Mouse (Mus musculus) embryonic fibroblast, embryonic 13.5 days (primary cell): ENCODE measurements at regions not wholly inside any gene's neighbourhood (a gene's known extent, or its start where the extent isn't known, plus 50 kb on each side); places are given as distances from the start of the nearest gene placed in this dataset.

ENCODE experiments used
- CTCF ChIP-seq: IDR thresholded peaks from 2 replicates; pipeline ENCODE4 v1.5.1; 2011; ENCODE audit warnings: mild to moderate bottlenecking, control low read depth, low read length, moderate library complexity, borderline replicate concordance; ENCODE audit not compliant: insufficient read depth
- POLR2A ChIP-seq: IDR thresholded peaks from 2 replicates; pipeline ENCODE4 v1.6.1; 2011; ENCODE audit warnings: low read depth, mild to moderate bottlenecking, control low read depth, low read length, moderate library complexity

- TF ChIP-seq CTCF (no peak), POLR2A (no peak)
These were observed 341.2 kb upstream of the Tusc1 start for GRCm38 (mm10) chr4:93676403-93677039.
